Mouse (Mus musculus) kidney, embryonic 15.5 days (tissue): ENCODE results near the gene Gm10134. TPM values are rescaled to one million over a fixed set of nuclear protein-coding genes. Genes with fewer than 3 reads are reported as not detected.

Experiments
- ATAC-seq: fragments of 200-750 bp; cut with Nextera tagmentation; replicated peaks from 2 replicates; pipeline ENCODE4 v1.8.0; 2017; ENCODE audit warnings: moderate TSS enrichment; ENCODE audit not compliant: low FRiP score
- H3K27ac ChIP-seq: fragments of 300-500 bp; sonication (generic); 2 replicates; pipeline ENCODE4 v1.5.1; 2015; ENCODE audit warnings: mild to moderate bottlenecking, inconsistent platforms
- H3K27me3 ChIP-seq: fragments of 300-500 bp; sonication (generic); 2 replicates; pipeline ENCODE4 v1.6.1; 2015; ENCODE audit warnings: inconsistent platforms
- H3K36me3 ChIP-seq: fragments of 300-500 bp; sonication (generic); 2 replicates; pipeline ENCODE4 v1.6.1; 2015; ENCODE audit warnings: inconsistent platforms
- H3K4me1 ChIP-seq: fragments of 300-500 bp; sonication (generic); 2 replicates; pipeline ENCODE4 v1.6.1; 2015; ENCODE audit warnings: inconsistent platforms
- H3K4me2 ChIP-seq: fragments of 300-500 bp; sonication (generic); 2 replicates; pipeline ENCODE4 v1.6.1; 2015; ENCODE audit warnings: moderate library complexity, mild to moderate bottlenecking, inconsistent platforms
- H3K4me3 ChIP-seq: fragments of 300-500 bp; sonication (generic); replicated peaks from 2 replicates; pipeline ENCODE4 v1.5.1; 2015; ENCODE audit warnings: mild to moderate bottlenecking, inconsistent platforms
- H3K9ac ChIP-seq: fragments of 300-500 bp; sonication (generic); 2 replicates; pipeline ENCODE4 v1.6.1; 2015; ENCODE audit warnings: mild to moderate bottlenecking, inconsistent platforms
- H3K9me3 ChIP-seq: fragments of 300-500 bp; sonication (generic); replicated peaks from 2 replicates; pipeline ENCODE4 v1.6.1; 2016; ENCODE audit warnings: inconsistent platforms
- WGBS: fragments of 180-500 bp; shearing (Covaris S2); methylation state at CpG from one replicate; pipeline ENCODE4 v1.1.7; 2015; ENCODE audit warnings: mixed read lengths; 5-methylcytosine and 5-hydroxymethylcytosine counted together
- polyA plus RNA-seq: library from polyadenylated mRNA; unstranded; fragments of >200 nt; fragmentation: Nextera tagmentation; extraction: Ambion mirVana; gene quantifications from 2 replicates; pipeline ENCODE4 v1.2.1, GENCODE M21; 2015

Gm10134 gene
- polyA plus RNA-seq, 1 experiment from 2014 or later, result 12.6 TPM

DNA sequence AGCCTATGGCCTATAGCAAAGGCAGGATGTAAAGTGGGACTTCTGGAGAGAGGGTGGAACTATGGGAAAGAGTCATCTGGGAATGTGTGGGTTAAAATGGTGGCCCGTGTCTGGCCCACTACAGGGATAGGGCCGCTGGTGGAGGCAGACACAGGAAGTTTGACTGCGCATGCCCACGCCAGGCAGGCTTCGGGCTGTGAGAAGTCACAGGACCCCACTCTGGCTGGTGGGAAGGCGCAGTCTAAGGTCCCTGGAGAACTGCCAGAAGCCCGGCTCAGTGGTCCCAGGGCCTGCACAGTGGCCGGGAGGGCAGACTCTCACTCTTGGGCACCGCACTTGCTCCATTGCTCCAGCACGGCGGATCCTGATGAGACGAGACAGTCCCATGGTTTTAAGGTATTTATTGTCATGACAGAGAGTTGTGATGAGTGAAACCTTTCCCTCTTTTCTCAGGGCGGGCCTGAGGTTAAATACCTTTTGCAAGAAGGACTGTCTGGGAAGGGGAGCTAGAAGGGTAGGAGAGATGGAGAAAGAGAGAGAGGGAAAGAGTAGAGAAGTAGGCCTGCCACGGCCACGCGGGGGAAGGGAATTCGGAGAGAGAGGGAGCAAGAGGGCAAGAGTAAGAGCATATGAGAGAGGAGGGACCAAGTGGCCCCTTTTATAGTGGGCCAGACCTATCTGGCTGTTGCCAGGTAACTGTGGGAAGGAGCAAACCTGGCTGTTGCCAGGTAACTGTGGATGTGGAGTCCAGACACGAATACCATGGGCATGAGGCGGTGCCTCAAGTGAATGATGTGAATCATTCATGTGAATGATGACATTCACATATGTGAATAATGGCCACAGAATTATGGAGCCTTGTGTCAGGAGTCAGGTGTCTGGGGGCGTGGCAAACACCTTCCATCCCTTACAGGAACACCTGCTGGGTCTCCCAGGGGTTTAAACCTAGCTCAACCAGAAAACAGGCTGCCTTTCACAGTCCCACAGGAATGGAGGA is 26.4 kb upstream of the Gm10134 start:
- no peaks in the 10 kb centered on the region for H3K36me3 ChIP-seq
- H3K9me3 ChIP-seq, result no peaks in the 10 kb centered on the region
- 0 out of 2 replicates have a peak, but pooled peaks cover 3% of the 10 kb centered on the region for H3K4me1 ChIP-seq
- H3K27me3 ChIP-seq, result no peaks in the 10 kb centered on the region
- no peak for ATAC-seq
- H3K4me3 ChIP-seq, result no peak overlapping the region
- no peak overlapping the region for H3K27ac ChIP-seq
- no peak overlapping the region for H3K4me2 ChIP-seq
- no peak overlapping the region for H3K9ac ChIP-seq
- 78% methylated on average over 20 of the region's 20 CpGs for WGBS

DNA sequence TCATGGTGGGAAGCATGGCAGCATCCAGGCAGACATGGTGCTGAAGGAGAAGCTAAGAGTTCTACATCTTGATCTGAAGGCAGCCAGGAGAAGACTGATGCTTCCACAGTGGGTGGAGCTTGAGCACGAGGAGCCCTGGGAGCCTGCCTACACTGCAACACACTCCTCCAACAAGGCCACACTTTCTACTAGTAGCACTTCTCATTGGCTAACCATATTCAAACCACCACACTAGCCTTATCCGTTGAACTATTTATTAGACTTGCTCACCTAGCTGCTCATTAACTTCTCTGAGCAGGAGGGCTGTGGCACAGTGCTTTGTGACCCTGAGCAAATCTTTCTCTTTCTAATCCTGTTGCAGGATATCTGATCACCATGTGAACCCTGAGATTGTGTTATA is 22.0 kb upstream of the Gm10134 start:
- 0 out of 2 replicates have a peak, but pooled peaks have one; percentile 25 for ATAC-seq
- Histone ChIP-seq H3K9me3 (no peaks in the 10 kb centered on the region), H3K27ac (no peak overlapping the region), H3K27me3 (no peaks in the 10 kb centered on the region), H3K4me1 (0 out of 2 replicates have a peak, but pooled peaks cover 3% of the 10 kb centered on the region), H3K4me2 (no peak overlapping the region), H3K36me3 (no peaks in the 10 kb centered on the region), H3K4me3 (no peak overlapping the region), H3K9ac (no peak overlapping the region)
- 57% methylated on average over 2 of the region's 2 CpGs for WGBS

GRCm38 (mm10) chr2:28494521-28494920 is 11.4 kb upstream of the Gm10134 start:
- H3K4me2 ChIP-seq, result no peak overlapping the region
- H3K27ac ChIP-seq, result no peak overlapping the region

DNA sequence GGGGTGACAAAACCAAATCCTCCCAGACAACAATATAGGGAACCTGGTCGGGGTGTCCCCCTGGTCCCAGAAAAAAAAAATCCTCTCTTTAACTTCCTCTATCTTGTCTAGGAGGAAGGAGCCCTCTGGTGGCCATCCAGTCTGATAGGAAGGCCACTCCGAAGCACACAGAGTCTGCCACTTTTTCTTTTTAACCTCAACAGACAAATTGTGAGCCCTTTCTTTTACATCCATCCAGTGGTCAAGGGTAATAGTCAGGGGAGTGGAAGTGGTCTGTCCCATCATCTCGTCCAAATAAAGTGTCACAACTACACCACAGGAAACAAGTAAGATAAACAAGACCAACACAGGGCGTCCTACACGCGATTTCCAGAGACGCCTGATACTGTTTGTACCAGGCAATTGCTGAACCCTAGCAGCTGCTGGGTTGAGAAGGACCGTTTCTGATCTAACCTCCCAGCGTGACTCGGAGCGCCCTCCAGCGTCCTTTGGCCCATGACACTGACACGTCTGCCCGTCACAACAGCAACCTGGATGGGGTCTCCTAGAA is 10.6 kb upstream of the Gm10134 start:
- peak overlapping the region; percentile 13; the same call in 1 of the 2 replicates for H3K4me3 ChIP-seq
- no peak overlapping the region for H3K9ac ChIP-seq
- peaks cover 16% of the 10 kb centered on the region for H3K4me1 ChIP-seq
- peak overlapping the region; percentile 40 for H3K4me2 ChIP-seq
- ATAC-seq, result no peak
- no peaks in the 10 kb centered on the region for H3K27me3 ChIP-seq
- H3K9me3 ChIP-seq, result no peaks in the 10 kb centered on the region
- H3K36me3 ChIP-seq, result no peaks in the 10 kb centered on the region
- peak overlapping the region; percentile 88 for H3K27ac ChIP-seq
- WGBS, result 58% methylated on average over 14 of the region's 14 CpGs

More at GRCm38 (mm10) chr2:28494521-28494920, 11.4 kb upstream of the Gm10134 start:
- Histone ChIP-seq H3K4me1 (peaks cover 16% of the 10 kb centered on the region), H3K9ac (no peak overlapping the region), H3K4me3 (no peak overlapping the region), H3K36me3 (no peaks in the 10 kb centered on the region), H3K9me3 (no peaks in the 10 kb centered on the region), H3K27me3 (no peaks in the 10 kb centered on the region)
- ATAC-seq, result no peak
- WGBS, result 84% methylated on average over 2 of the region's 2 CpGs

DNA sequence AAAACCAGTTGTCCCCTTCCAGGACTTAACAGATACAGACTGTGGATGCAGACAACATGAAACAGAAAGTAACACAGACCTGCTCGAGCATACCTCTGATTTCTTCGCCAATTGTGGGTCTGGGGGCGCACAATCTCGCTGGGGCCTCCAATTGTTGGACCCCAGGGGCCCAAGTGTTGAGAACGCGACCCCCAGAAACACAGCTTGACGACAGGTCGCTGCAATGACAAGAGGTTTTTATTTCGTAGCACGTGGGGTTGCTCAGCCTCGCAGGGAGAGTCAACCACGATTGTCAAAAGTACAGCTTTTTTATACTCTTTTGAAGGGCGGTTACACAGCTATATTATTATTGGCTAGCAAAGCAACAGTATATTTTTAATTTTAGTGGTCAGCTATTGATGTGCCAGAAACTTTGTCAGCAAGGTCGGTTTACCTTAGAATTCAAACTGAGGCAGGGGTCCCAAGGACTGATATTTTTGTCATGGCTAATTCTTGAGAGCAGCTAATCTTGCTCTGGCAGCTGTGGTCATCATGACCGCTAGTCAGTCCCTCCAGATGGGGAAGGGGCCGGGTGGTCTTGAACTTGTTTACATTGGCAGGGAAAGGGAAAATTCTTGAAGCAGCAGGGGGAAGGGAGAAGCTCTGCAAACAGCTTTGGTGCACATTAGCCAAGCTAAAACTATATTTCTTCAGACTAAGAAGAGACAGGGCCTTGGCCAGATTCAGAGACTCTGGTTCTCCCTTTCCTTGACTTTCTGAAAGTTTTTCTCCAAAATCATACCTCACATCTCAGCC is 9.9 kb upstream of the Gm10134 start:
- H3K36me3 ChIP-seq, result no peaks in the 10 kb centered on the region
- peak; percentile 29; the same call in 1 of the 2 replicates for ATAC-seq
- WGBS, result 61% methylated on average over 16 of the region's 16 CpGs
- H3K4me2 ChIP-seq, result peak overlapping the region; percentile 54
- H3K9me3 ChIP-seq, result no peaks in the 10 kb centered on the region
- peaks cover 16% of the 10 kb centered on the region for H3K4me1 ChIP-seq
- H3K27me3 ChIP-seq, result no peaks in the 10 kb centered on the region
- H3K4me3 ChIP-seq, result peak overlapping the region; percentile 29; the same call in 1 of the 2 replicates
- peak overlapping the region; percentile 88 for H3K27ac ChIP-seq
- H3K9ac ChIP-seq, result no peak overlapping the region

GRCm38 (mm10) chr2:28496671-28497070 is 9.2 kb upstream of the Gm10134 start, which contains the start of gene Gbgt1:
Gene Gbgt1, plus strand, starts transcription at chr2:28496891.
- Histone ChIP-seq H3K36me3 (no peaks in the 10 kb centered on the region), H3K9me3 (no peaks in the 10 kb centered on the region), H3K4me1 (peaks cover 16% of the 10 kb centered on the region), H3K4me3 (peak within 1 kb of the TSS; percentile 29), H3K9ac (no peak within 1 kb of the TSS), H3K4me2 (peak within 1 kb of the TSS; percentile 54), H3K27ac (peak within 1 kb of the TSS; percentile 88), H3K27me3 (no peaks in the 10 kb centered on the region)
- WGBS, result 64% methylated on average over 5 of the region's 5 CpGs
- peak; percentile 58 for ATAC-seq

GRCm38 (mm10) chr2:28497561-28497960 is 8.3 kb upstream of the Gm10134 start:
- H3K36me3 ChIP-seq, result no peaks in the 10 kb centered on the region
- no peak for ATAC-seq
- peak overlapping the region; percentile 88 for H3K27ac ChIP-seq
- H3K9ac ChIP-seq, result no peak overlapping the region
- no peaks in the 10 kb centered on the region for H3K27me3 ChIP-seq
- no peaks in the 10 kb centered on the region for H3K9me3 ChIP-seq
- H3K4me2 ChIP-seq, result peak overlapping the region; percentile 54
- 82% methylated on average over 5 of the region's 5 CpGs for WGBS
- peak overlapping the region; percentile 29 for H3K4me3 ChIP-seq
- H3K4me1 ChIP-seq, result peaks cover 16% of the 10 kb centered on the region

DNA sequence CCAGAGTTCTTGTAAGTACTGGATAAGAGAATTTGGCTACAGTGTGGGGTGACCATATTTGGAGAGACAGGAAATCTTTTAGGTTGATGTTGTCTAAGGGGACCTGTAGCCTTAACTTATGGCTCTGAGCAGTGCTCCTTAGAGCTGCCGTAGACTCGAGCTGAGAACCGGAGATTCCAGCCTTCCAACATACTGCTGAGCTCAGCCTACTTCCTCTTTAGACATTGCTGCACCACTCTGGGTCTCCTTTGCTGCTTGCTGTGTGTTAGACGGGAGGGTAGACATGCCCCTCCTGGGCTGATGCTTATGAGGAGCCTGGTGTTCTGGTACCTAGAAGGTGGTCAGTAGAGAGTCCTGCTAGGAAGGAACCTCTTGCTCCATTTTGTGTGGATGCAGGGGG is 7.5 kb upstream of the Gm10134 start:
- no peak overlapping the region for H3K4me3 ChIP-seq
- no peak overlapping the region for H3K9ac ChIP-seq
- H3K27me3 ChIP-seq, result no peaks in the 10 kb centered on the region
- no peak for ATAC-seq
- H3K4me1 ChIP-seq, result peaks cover 16% of the 10 kb centered on the region
- 71% methylated on average over 4 of the region's 4 CpGs for WGBS
- H3K4me2 ChIP-seq, result peak overlapping the region; percentile 54; the same call in 1 of the 2 replicates
- H3K27ac ChIP-seq, result no peak overlapping the region
- no peaks in the 10 kb centered on the region for H3K36me3 ChIP-seq
- no peaks in the 10 kb centered on the region for H3K9me3 ChIP-seq

DNA sequence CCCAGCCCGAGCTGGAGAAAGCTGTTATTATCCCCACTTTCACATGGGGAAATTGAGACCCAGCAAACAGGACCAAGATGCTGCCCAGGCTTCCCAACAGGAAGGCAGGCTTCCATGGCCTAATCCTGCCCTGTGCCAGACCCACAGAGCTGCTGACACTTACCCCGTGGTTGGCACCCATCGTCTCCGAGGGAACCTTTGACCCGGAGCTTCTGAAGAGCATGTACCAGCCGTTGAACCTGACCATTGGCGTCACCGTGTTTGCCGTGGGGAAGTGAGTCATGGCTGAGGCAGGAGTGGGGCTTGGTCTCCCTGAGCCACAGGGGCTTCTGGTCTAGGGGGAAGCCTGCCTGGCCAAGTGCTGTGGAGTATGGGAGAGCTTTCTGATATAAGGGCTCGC is 2.9 kb upstream of the Gm10134 start:
- 88% methylated on average over 10 of the region's 10 CpGs for WGBS
- Histone ChIP-seq H3K27me3 (no peaks in the 10 kb centered on the region), H3K4me2 (no peak overlapping the region), H3K9ac (no peak overlapping the region), H3K4me1 (no peaks in the 10 kb centered on the region), H3K9me3 (no peaks in the 10 kb centered on the region), H3K4me3 (no peak overlapping the region), H3K27ac (no peak overlapping the region), H3K36me3 (no peaks in the 10 kb centered on the region)
- no peak for ATAC-seq

GRCm38 (mm10) chr2:28504676-28505075 is 1.2 kb upstream of the Gm10134 start:
- no peak for ATAC-seq
- WGBS, result 89% methylated on average over 13 of the region's 13 CpGs

GRCm38 (mm10) chr2:28506291-28506690 is 396 bp downstream of the Gm10134 start:
- ATAC-seq, result no peak
- H3K27me3 ChIP-seq, result no peaks in the 10 kb centered on the region; the same call in 1 of the 2 replicates
- no peaks in the 10 kb centered on the region for H3K36me3 ChIP-seq
- H3K27ac ChIP-seq, result no peak overlapping the region
- WGBS, result 87% methylated on average over 6 of the region's 6 CpGs
- no peak overlapping the region for H3K9ac ChIP-seq
- H3K4me1 ChIP-seq, result no peaks in the 10 kb centered on the region
- H3K9me3 ChIP-seq, result no peaks in the 10 kb centered on the region
- H3K4me3 ChIP-seq, result no peak overlapping the region
- H3K4me2 ChIP-seq, result no peak overlapping the region

More at GRCm38 (mm10) chr2:28504676-28505075, 1.2 kb upstream of the Gm10134 start:
- Histone ChIP-seq H3K9me3 (no peaks in the 10 kb centered on the region), H3K27ac (no peak overlapping the region), H3K9ac (no peak overlapping the region), H3K4me1 (no peaks in the 10 kb centered on the region), H3K4me3 (no peak overlapping the region), H3K36me3 (no peaks in the 10 kb centered on the region), H3K27me3 (no peaks in the 10 kb centered on the region), H3K4me2 (no peak overlapping the region)
